Mouse (Mus musculus) MEL (cell line): ENCODE data around the gene Olfr985. TPM values are rescaled to one million over a fixed set of nuclear protein-coding genes. Genes with fewer than 3 reads are reported as not detected.

Experiments
- DNase-seq: peaks from one replicate; pipeline ENCODE4 v3.0.0; 2011; ENCODE audit warnings: low read depth, low spot score
- H3K27ac ChIP-seq: 2 replicates; pipeline ENCODE4 v1.5.1; 2012; ENCODE audit warnings: low read depth, mild to moderate bottlenecking, control low read depth, low read length, moderate library complexity; ENCODE audit not compliant: control insufficient read depth
- H3K27me3 ChIP-seq, 2 experiments: fragments of 150-350 bp in 1 of 2; sonication (generic) in 1 of 2; 2 replicates each; pipeline ENCODE4 v1.6.1; 2012; ENCODE audit warnings: low read length in 2 of 2, mild to moderate bottlenecking in 2 of 2, improper control_type of control experiment in 1 of 2, moderate library complexity in 1 of 2; ENCODE audit not compliant: insufficient read depth in 2 of 2, control insufficient read depth in 1 of 2
- H3K36me3 ChIP-seq, 2 experiments: 2 replicates each; pipeline ENCODE4 v1.6.1; 2012 to 2014; ENCODE audit warnings: low read length in 2 of 2, improper control_type of control experiment in 1 of 2, inconsistent platforms in 1 of 2, mild to moderate bottlenecking in 1 of 2; ENCODE audit not compliant: insufficient read depth in 2 of 2, control insufficient read depth in 1 of 2
- H3K4me1 ChIP-seq, 2 experiments: fragments of 150-350 bp in 1 of 2; sonication (generic) in 1 of 2; 2 replicates each; pipeline ENCODE4 v1.6.1; 2012; ENCODE audit warnings: low read length in 2 of 2, improper control_type of control experiment in 1 of 2, mild to moderate bottlenecking in 1 of 2; ENCODE audit not compliant: insufficient read depth in 2 of 2, control insufficient read depth in 1 of 2
- H3K4me3 ChIP-seq, 2 experiments: fragments of 150-350 bp in 1 of 2; sonication (generic) in 1 of 2; 2 replicates each; pipeline ENCODE4 v1.5.1; 2012; ENCODE audit warnings: low read depth in 2 of 2, low read length in 2 of 2, mild to moderate bottlenecking in 2 of 2, moderate library complexity in 2 of 2, control low read depth in 1 of 2, improper control_type of control experiment in 1 of 2; ENCODE audit not compliant: control insufficient read depth in 1 of 2, insufficient read depth in 1 of 2
- H3K79me2 ChIP-seq: 2 replicates; pipeline ENCODE4 v1.6.1; 2012; ENCODE audit warnings: mild to moderate bottlenecking, low read length, moderate library complexity; ENCODE audit not compliant: control insufficient read depth, poor library complexity, insufficient read depth
- H3K9ac ChIP-seq: 2 replicates; pipeline ENCODE4 v1.6.1; 2012; ENCODE audit warnings: low read depth, mild to moderate bottlenecking, control low read depth, low read length, moderate library complexity; ENCODE audit not compliant: control insufficient read depth, poor library complexity, severe bottlenecking
- H3K9me3 ChIP-seq: fragments of 150-350 bp; sonication (generic); replicated peaks from 2 replicates; pipeline ENCODE4 v1.6.1; 2012; ENCODE audit warnings: mild to moderate bottlenecking, low read length, improper control_type of control experiment, moderate library complexity; ENCODE audit not compliant: insufficient read depth
- BHLHE40 ChIP-seq: IDR thresholded peaks from 2 replicates; pipeline ENCODE4 v1.6.1; 2012; ENCODE audit warnings: low read depth, mild to moderate bottlenecking, inconsistent platforms, low read length, improper control_type of control experiment, borderline replicate concordance
- CHD1 ChIP-seq: IDR thresholded peaks from 2 replicates; pipeline ENCODE4 v1.6.1; 2012; ENCODE audit warnings: low read depth, mild to moderate bottlenecking, inconsistent platforms, low read length, improper control_type of control experiment
- CHD2 ChIP-seq: IDR thresholded peaks from 2 replicates; pipeline ENCODE4 v1.6.1; 2011; ENCODE audit warnings: low read length, improper control_type of control experiment
- CTCF ChIP-seq, 3 experiments: IDR thresholded peaks in 2 of 3; conservative IDR thresholded peaks in 1 of 3; 2 replicates each; pipeline ENCODE4 v1.5.1; 2011 to 2012; ENCODE audit warnings: low read length in 3 of 3, low read depth in 2 of 3, mild to moderate bottlenecking in 2 of 3, improper control_type of control experiment in 1 of 3, inconsistent platforms in 1 of 3, mixed read lengths in 1 of 3, moderate library complexity in 1 of 3; ENCODE audit not compliant: control insufficient read depth in 1 of 3, insufficient read depth in 1 of 3, poor library complexity in 1 of 3, severe bottlenecking in 1 of 3
- EP300 ChIP-seq, 2 experiments: IDR thresholded peaks; 2 replicates each; pipeline ENCODE4 v1.6.1; 2011; ENCODE audit warnings: improper control_type of control experiment in 2 of 2, low read length in 2 of 2, low read depth in 1 of 2, mild to moderate bottlenecking in 1 of 2
- GABPA ChIP-seq: IDR thresholded peaks from 2 replicates; pipeline ENCODE4 v1.6.1; 2012; ENCODE audit warnings: low read depth, mild to moderate bottlenecking, inconsistent platforms, low read length, improper control_type of control experiment, moderate library complexity
- GATA1 ChIP-seq: IDR thresholded peaks from 2 replicates; pipeline ENCODE4 v1.6.1; 2011; ENCODE audit warnings: low read depth, low read length, improper control_type of control experiment
- MAFK ChIP-seq: IDR thresholded peaks from 2 replicates; pipeline ENCODE4 v1.6.1; 2011; ENCODE audit warnings: low read depth, mild to moderate bottlenecking, low read length, improper control_type of control experiment, borderline replicate concordance
- MAX ChIP-seq: IDR thresholded peaks from 2 replicates; pipeline ENCODE4 v1.6.1; 2011; ENCODE audit warnings: low read length, improper control_type of control experiment
- MYB ChIP-seq: IDR thresholded peaks from 2 replicates; pipeline ENCODE4 v1.6.1; 2011; ENCODE audit warnings: mild to moderate bottlenecking, low read depth, low read length, improper control_type of control experiment
- MYC ChIP-seq: IDR thresholded peaks from 2 replicates; pipeline ENCODE4 v1.6.1; 2011; ENCODE audit warnings: low read depth, mild to moderate bottlenecking, low read length, improper control_type of control experiment, moderate library complexity
- RCOR1 ChIP-seq: IDR thresholded peaks from 2 replicates; pipeline ENCODE4 v1.6.1; 2012; ENCODE audit warnings: low read depth, mild to moderate bottlenecking, inconsistent platforms, low read length, improper control_type of control experiment
- TAL1 ChIP-seq: IDR thresholded peaks from 2 replicates; pipeline ENCODE4 v1.6.1; 2012; ENCODE audit warnings: mild to moderate bottlenecking, inconsistent platforms, low read length, moderate library complexity, mixed read lengths
- TBP ChIP-seq: IDR thresholded peaks from 2 replicates; pipeline ENCODE4 v1.8.0; 2011; ENCODE audit warnings: low read depth, low read length, improper control_type of control experiment
- ZKSCAN1 ChIP-seq: IDR thresholded peaks from 2 replicates; pipeline ENCODE4 v1.6.1; 2012; ENCODE audit warnings: low read depth, mild to moderate bottlenecking, inconsistent platforms, low read length, improper control_type of control experiment, moderate library complexity
- ZMIZ1 ChIP-seq: IDR thresholded peaks from 2 replicates; pipeline ENCODE4 v1.6.1; 2012; ENCODE audit warnings: low read depth, mild to moderate bottlenecking, inconsistent platforms, low read length, improper control_type of control experiment, moderate library complexity
- ZNF384 ChIP-seq: IDR thresholded peaks from 2 replicates; pipeline ENCODE4 v1.6.1; 2012; ENCODE audit warnings: low read depth, mild to moderate bottlenecking, inconsistent platforms, low read length, improper control_type of control experiment
- polyA plus RNA-seq, 2 experiments: library from polyadenylated mRNA; stranded (reverse) in 1 of 2; unstranded in 1 of 2; fragments of >175 nt in 1 of 2; fragments of >200 nt in 1 of 2; gene quantifications; 2 replicates each; pipeline versions ENCODE4 v1.2.1 to v1.2.4; 2012; ENCODE audit warnings: low replicate concordance in 2 of 2, low read depth in 1 of 2; ENCODE audit not compliant: insufficient read length in 2 of 2, insufficient read depth in 1 of 2, missing spikeins in 1 of 2
- total RNA-seq: library from RNA; depleted of rRNA; stranded (reverse); fragments of 300-350 nt; gene quantifications from 2 replicates; pipeline ENCODE4 v1.2.3, GENCODE M21; 2012

The Olfr985 gene
- total and polyA plus RNA-seq, 3 experiments, result not detected

DNA sequence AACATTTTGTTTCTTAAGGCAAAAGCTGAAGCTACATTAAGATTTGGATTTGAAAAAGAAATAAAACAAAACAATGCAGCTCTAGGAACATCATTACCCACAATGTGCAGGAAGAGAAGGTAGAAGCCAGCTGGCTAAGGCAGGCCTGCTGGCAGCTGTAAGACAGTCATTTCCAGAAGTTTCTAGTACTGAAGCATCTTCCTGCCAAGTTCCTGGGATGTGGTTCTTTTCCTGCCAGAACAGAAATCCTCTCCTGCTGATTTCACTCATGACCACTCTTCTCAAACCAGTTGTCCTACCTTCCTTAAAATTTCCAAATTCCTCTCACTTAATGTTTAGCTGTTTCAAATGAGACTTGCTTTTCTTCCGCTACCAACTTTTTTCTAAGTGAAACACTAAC lies 36.5 kb upstream of the Olfr985 start:
- DNase-seq, result no peak
- no peak for TF ChIP-seq BHLHE40
- TF ChIP-seq GATA1, result no peak
- TF ChIP-seq CHD2, result no peak
- TF ChIP-seq, all 39 proteins: peak for 0

DNA sequence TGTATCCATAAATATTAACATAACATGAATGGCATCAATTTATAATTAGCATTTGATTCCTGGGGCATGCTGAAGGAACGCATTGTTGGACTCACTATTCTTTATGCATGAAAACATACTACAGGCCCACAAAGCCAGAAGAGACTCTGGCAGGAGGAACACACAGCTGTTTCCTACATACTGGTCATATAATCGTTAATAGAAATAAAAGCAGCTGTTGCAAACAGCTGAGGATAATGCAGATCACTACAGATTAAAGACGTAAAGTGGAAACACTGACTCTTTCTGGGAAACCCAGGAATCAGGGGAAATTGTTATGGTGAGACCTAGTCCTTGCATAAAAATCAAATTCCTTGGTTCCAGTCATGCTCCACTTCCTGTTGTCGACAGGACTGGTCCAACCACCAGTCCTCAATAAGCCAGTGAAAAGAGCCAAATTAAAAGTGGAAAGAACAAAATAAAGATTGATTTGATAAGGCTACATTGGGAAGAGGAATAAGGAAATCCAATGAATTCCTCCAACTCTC lies 25.2 kb upstream of the Olfr985 start:
- Histone ChIP-seq H3K36me3 (no peaks in the 10 kb centered on the region), H3K79me2 (no peaks in the 10 kb centered on the region), H3K4me1 (no peaks in the 10 kb centered on the region), H3K9me3 (no peaks in the 10 kb centered on the region), H3K27me3 (no peaks in the 10 kb centered on the region; a peak in 1 of 4 replicates), H3K4me3 (no peak overlapping the region), H3K9ac (no peak overlapping the region), H3K27ac (no peak overlapping the region)
- TF ChIP-seq CHD2 (no peak), MYB (no peak), MAX (no peak), RCOR1 (no peak)
- no peak for DNase-seq

More for the DNA sequence above, 36.5 kb upstream of the Olfr985 start:
- no peaks in the 10 kb centered on the region for H3K27me3 ChIP-seq
- no peaks in the 10 kb centered on the region for H3K9me3 ChIP-seq
- H3K4me3 ChIP-seq, result no peak overlapping the region
- H3K27ac ChIP-seq, result no peak overlapping the region
- no peaks in the 10 kb centered on the region for H3K36me3 ChIP-seq
- no peak overlapping the region for H3K9ac ChIP-seq
- no peaks in the 10 kb centered on the region for H3K79me2 ChIP-seq
- H3K4me1 ChIP-seq, result no peaks in the 10 kb centered on the region

- no peaks in the 10 kb centered on the region for H3K27me3 ChIP-seq
- no peaks in the 10 kb centered on the region for H3K4me1 ChIP-seq
- DNase-seq, result no peak
- no peak overlapping the region for H3K4me3 ChIP-seq
- no peaks in the 10 kb centered on the region for H3K36me3 ChIP-seq
- H3K79me2 ChIP-seq, result no peaks in the 10 kb centered on the region
- H3K9me3 ChIP-seq, result no peaks in the 10 kb centered on the region
- H3K9ac ChIP-seq, result no peak overlapping the region
- no peak for TF ChIP-seq CTCF (IDR thresholded peaks at IDR 0.05 in 2 of 3, conservative IDR thresholded peaks at IDR 0.05 in 1 of 3; ENCODE audit: control insufficient read depth in 1 of 3, insufficient read depth in 1 of 3, low read depth in 2 of 3, low read length in 3 of 3, poor library complexity in 1 of 3, severe bottlenecking in 1 of 3)
- no peak for TF ChIP-seq MAFK
- TF ChIP-seq, all 39 proteins: peak for 0
- no peak overlapping the region for H3K27ac ChIP-seq
Measured at GRCm38 (mm10) chr9:40141544-40141943, 11.6 kb upstream of the Olfr985 start.

DNA sequence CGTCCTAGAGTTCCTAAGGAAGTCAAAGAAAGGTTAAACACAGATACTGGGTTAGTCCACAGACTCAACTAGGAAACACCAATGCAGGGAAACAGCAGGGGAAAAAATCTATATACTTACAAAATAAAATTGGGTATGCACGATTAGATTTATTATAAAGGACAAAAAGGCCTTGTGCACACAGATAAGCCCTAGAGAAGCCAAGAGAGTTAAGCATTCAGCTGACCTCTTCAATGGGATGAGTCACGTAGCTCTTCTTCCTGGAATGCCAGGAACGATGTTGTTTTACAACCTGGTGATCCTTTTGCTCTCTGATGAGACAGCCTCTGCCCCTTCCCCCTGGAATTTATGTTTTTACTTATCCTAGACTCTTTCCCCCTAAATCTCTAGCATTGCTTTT lies 9.5 kb upstream of the Olfr985 start:
- DNase-seq, result no peak
- Histone ChIP-seq H3K4me1 (no peaks in the 10 kb centered on the region), H3K27me3 (no peaks in the 10 kb centered on the region), H3K9me3 (no peaks in the 10 kb centered on the region), H3K9ac (no peak overlapping the region), H3K36me3 (no peaks in the 10 kb centered on the region), H3K4me3 (no peak overlapping the region), H3K27ac (no peak overlapping the region), H3K79me2 (no peaks in the 10 kb centered on the region)
- TF ChIP-seq MAFK, result no peak
- TF ChIP-seq EP300 (IDR thresholded peaks at IDR 0.05; ENCODE audit: low read depth in 1 of 2, low read length in 2 of 2), result no peak
- TF ChIP-seq ZNF384, result no peak
- TF ChIP-seq MYB, result no peak
- TF ChIP-seq TAL1, result no peak
- no peak for TF ChIP-seq GABPA
- no peak for TF ChIP-seq ZMIZ1
- TF ChIP-seq ZKSCAN1, result no peak
- TF ChIP-seq CHD1, result no peak
- no peak for TF ChIP-seq MYC
- no peak for TF ChIP-seq TBP
